In genomic region chr4:150176535-150176934, GRCm38 (mm10) we compare ENCODE assay signal across 9 mouse cellular contexts. TPM values are rescaled to one million over a fixed set of nuclear protein-coding genes. Genes with fewer than 3 reads are reported as not detected.
DNase-seq lines count a peak whose midpoint lies in the region; ATAC-seq lines count a peak whose summit lies in the region.
"Had no signal": no experiment of that assay in that cellular context is flagged by ENCODE, and none has a peak within 500 bp of the region (broad histone marks: within the 10 kb centered on the region; RNA-seq: fewer than 3 reads in every experiment).

No protein-coding gene starts in this region.

- WGBS in embryonic facial prominence, embryonic 14.5 days, result 10% methylated on average over 7 of the region's 7 CpGs
- 3% methylated on average over 7 of the region's 7 CpGs for WGBS in hindbrain, embryonic 11.5 days
- 9% methylated on average over 7 of the region's 7 CpGs for WGBS in limb, embryonic 12.5 days
- WGBS in midbrain, embryonic 16.5 days, result 7% methylated on average over 7 of the region's 7 CpGs

- no peak overlapping the region for H3K27ac ChIP-seq in embryonic facial prominence, embryonic 14.5 days (replicated peaks; ENCODE audit: low read depth, low read length)
- H3K27ac ChIP-seq in hindbrain, embryonic 11.5 days (ENCODE audit: low read depth, low read length), result no peak overlapping the region
- H3K27ac ChIP-seq in limb, embryonic 12.5 days, result no peak overlapping the region
- no peak overlapping the region for H3K27ac ChIP-seq in midbrain, embryonic 16.5 days (ENCODE audit: low read length)

- no peak overlapping the region for H3K4me3 ChIP-seq in embryonic facial prominence, embryonic 14.5 days (ENCODE audit: low read depth, low read length)
- H3K4me3 ChIP-seq in hindbrain, embryonic 11.5 days (ENCODE audit: low read depth, low read length), result no peak overlapping the region
- H3K4me3 ChIP-seq in limb, embryonic 12.5 days (replicated peaks), result no peak overlapping the region
- H3K4me3 ChIP-seq in midbrain, embryonic 16.5 days (ENCODE audit: low read depth, low read length), result no peak overlapping the region

- H3K27me3 ChIP-seq in embryonic facial prominence, embryonic 14.5 days (replicated peaks; ENCODE audit: control insufficient read depth, insufficient read depth, low read length), result no peaks in the 10 kb centered on the region
- H3K27me3 ChIP-seq in hindbrain, embryonic 11.5 days (ENCODE audit: control insufficient read depth, insufficient read depth, low read length), result no peaks in the 10 kb centered on the region
- no peaks in the 10 kb centered on the region for H3K27me3 ChIP-seq in limb, embryonic 12.5 days
- no peaks in the 10 kb centered on the region for H3K27me3 ChIP-seq in midbrain, embryonic 16.5 days (ENCODE audit: control insufficient read depth, insufficient read depth, low read depth, low read length)

- no peaks in the 10 kb centered on the region for H3K36me3 ChIP-seq in embryonic facial prominence, embryonic 14.5 days (ENCODE audit: control insufficient read depth, insufficient read depth, low read length)
- no peaks in the 10 kb centered on the region for H3K36me3 ChIP-seq in hindbrain, embryonic 11.5 days (ENCODE audit: control insufficient read depth, insufficient read depth, low read length)
- no peaks in the 10 kb centered on the region for H3K36me3 ChIP-seq in limb, embryonic 12.5 days
- H3K36me3 ChIP-seq in midbrain, embryonic 16.5 days (ENCODE audit: control insufficient read depth, insufficient read depth, low read length), result no peaks in the 10 kb centered on the region

- no peak overlapping the region for H3K9ac ChIP-seq in embryonic facial prominence, embryonic 14.5 days (ENCODE audit: low read depth, low read length)
- H3K9ac ChIP-seq in hindbrain, embryonic 11.5 days (ENCODE audit: low read depth, low read length), result no peak overlapping the region
- no peak overlapping the region for H3K9ac ChIP-seq in limb, embryonic 12.5 days (replicated peaks)
- H3K9ac ChIP-seq in midbrain, embryonic 16.5 days (ENCODE audit: low read depth, low read length), result no peak overlapping the region

- no peak for ATAC-seq in embryonic facial prominence, embryonic 14.5 days (ENCODE audit: low read depth)
- ATAC-seq in hindbrain, embryonic 11.5 days (ENCODE audit: low FRiP score), result no peak
- ATAC-seq in limb, embryonic 12.5 days (ENCODE audit: insufficient number of reproducible peaks, insufficient read depth, low FRiP score, low TSS enrichment, low read depth), result no peak
- no peak for ATAC-seq in midbrain, embryonic 16.5 days

- H3K4me2 ChIP-seq in embryonic facial prominence, embryonic 14.5 days (ENCODE audit: low read depth, low read length), result peak overlapping the region; percentile 45
- H3K4me2 ChIP-seq in hindbrain, embryonic 11.5 days (replicated peaks; ENCODE audit: low read depth, low read length), result no peak overlapping the region
- H3K4me2 ChIP-seq in limb, embryonic 12.5 days, result 0 out of 2 replicates have a peak overlapping the region, but pooled peaks have one; percentile 26
- peak overlapping the region; percentile 25; the same call in 1 of the 2 replicates for H3K4me2 ChIP-seq in midbrain, embryonic 16.5 days (ENCODE audit: low read length)

- H3K9me3 ChIP-seq in embryonic facial prominence, embryonic 14.5 days (ENCODE audit: control insufficient read depth, low read length), result no peaks in the 10 kb centered on the region
- H3K9me3 ChIP-seq in hindbrain, embryonic 11.5 days (ENCODE audit: control insufficient read depth, low read length), result no peaks in the 10 kb centered on the region
- 0 out of 2 replicates have a peak, but pooled peaks cover 3% of the 10 kb centered on the region for H3K9me3 ChIP-seq in limb, embryonic 12.5 days
- no peaks in the 10 kb centered on the region for H3K9me3 ChIP-seq in midbrain, embryonic 16.5 days (replicated peaks; ENCODE audit: control insufficient read depth, low read length, poor library complexity, severe bottlenecking)

- DNase-seq in right cerebral cortex, adult 18-20 months, result peak; percentile 9
- no peak for DNase-seq in right cerebral cortex, postnatal 36 days (ENCODE audit: low spot score in 2 of 2)
- DNase-seq in adrenal gland, postnatal 36 days, result peak; percentile 45 to 63
- peak; percentile 59 for DNase-seq in embryonic facial prominence, embryonic 14.5 days (ENCODE audit: low spot score)
- peak; percentile 81 for DNase-seq in hindbrain, embryonic 11.5 days (ENCODE audit: low spot score)
- DNase-seq in thymus, postnatal 14 days, result peak; percentile 38

- H3K4me1 ChIP-seq in embryonic facial prominence, embryonic 14.5 days (ENCODE audit: control insufficient read depth, insufficient read depth, low read length), result peaks cover 4% of the 10 kb centered on the region; the same call in 1 of the 2 replicates
- H3K4me1 ChIP-seq in hindbrain, embryonic 11.5 days (replicated peaks; ENCODE audit: control insufficient read depth, insufficient read depth, low read length), result no peaks in the 10 kb centered on the region
- H3K4me1 ChIP-seq in limb, embryonic 12.5 days (replicated peaks), result peaks cover 14% of the 10 kb centered on the region; the same call in 1 of the 2 replicates
- no peaks in the 10 kb centered on the region for H3K4me1 ChIP-seq in midbrain, embryonic 16.5 days (ENCODE audit: control insufficient read depth, insufficient read depth, low read length)

RNA-seq across cellular contexts. Expression of gene Car6, which starts 24.6 kb away (rescaled TPM):
- 1 to 10 TPM in 1 of 2 experiments, under 1 TPM in 1; 0.79 to 1.6 TPM for total RNA-seq in adrenal gland, postnatal 36 days (2021)
- polyA plus RNA-seq in embryonic facial prominence, embryonic 14.5 days (2014; fragmentation: Nextera tagmentation; extraction: Ambion mirVana), result not detected in 2 replicates
- 0.21 TPM in 1 of 2 replicates, not detected in the other for polyA plus RNA-seq in hindbrain, embryonic 11.5 days (2014; fragmentation: Nextera tagmentation; extraction: Ambion mirVana)
- 0.22 and 0.33 TPM in 2 replicates for polyA plus RNA-seq in limb, embryonic 12.5 days (2016; fragmentation: Nextera tagmentation; extraction: Ambion mirVana)
- polyA plus RNA-seq in midbrain, embryonic 16.5 days (2015; fragmentation: Nextera tagmentation; extraction: Ambion mirVana), result not detected in 2 replicates

RNA-seq across cellular contexts. Expression of gene Slc2a7, which starts 27.8 kb away (rescaled TPM):
- total RNA-seq in adrenal gland, postnatal 36 days (2021), result not detected
- polyA plus RNA-seq in embryonic facial prominence, embryonic 14.5 days (2014; fragmentation: Nextera tagmentation; extraction: Ambion mirVana), result not detected in 2 replicates
- not detected in 2 replicates for polyA plus RNA-seq in hindbrain, embryonic 11.5 days (2014; fragmentation: Nextera tagmentation; extraction: Ambion mirVana)
- polyA plus RNA-seq in limb, embryonic 12.5 days (2016; fragmentation: Nextera tagmentation; extraction: Ambion mirVana), result not detected in 2 replicates
- polyA plus RNA-seq in midbrain, embryonic 16.5 days (2015; fragmentation: Nextera tagmentation; extraction: Ambion mirVana), result not detected in 2 replicates
- total RNA-seq: gastrocnemius, postnatal 4 days had no signal

RNA-seq across cellular contexts. Expression of gene Slc2a5, which starts 57.5 kb away (rescaled TPM):
- 1 to 10 TPM; 3.7 to 8.5 TPM for total RNA-seq in adrenal gland, postnatal 36 days (2021)
- polyA plus RNA-seq in embryonic facial prominence, embryonic 14.5 days (2014; fragmentation: Nextera tagmentation; extraction: Ambion mirVana), result 3.2 and 3.5 TPM in 2 replicates
- polyA plus RNA-seq in hindbrain, embryonic 11.5 days (2014; fragmentation: Nextera tagmentation; extraction: Ambion mirVana), result 1.3 TPM in 2 replicates
- polyA plus RNA-seq in limb, embryonic 12.5 days (2016; fragmentation: Nextera tagmentation; extraction: Ambion mirVana), result 1.6 and 1.9 TPM in 2 replicates
- polyA plus RNA-seq in midbrain, embryonic 16.5 days (2015; fragmentation: Nextera tagmentation; extraction: Ambion mirVana), result 2.1 and 2.9 TPM in 2 replicates

RNA-seq across cellular contexts. Expression of gene Eno1, which starts 60.0 kb away (rescaled TPM):
- 100 to 1,000 TPM; 468 to 482 TPM for total RNA-seq in adrenal gland, postnatal 36 days (2021)
- 1,320 and 1,483 TPM in 2 replicates for polyA plus RNA-seq in embryonic facial prominence, embryonic 14.5 days (2014; fragmentation: Nextera tagmentation; extraction: Ambion mirVana)
- 1,515 and 1,668 TPM in 2 replicates for polyA plus RNA-seq in hindbrain, embryonic 11.5 days (2014; fragmentation: Nextera tagmentation; extraction: Ambion mirVana)
- polyA plus RNA-seq in limb, embryonic 12.5 days (2016; fragmentation: Nextera tagmentation; extraction: Ambion mirVana), result 1,793 and 1,872 TPM in 2 replicates
- 1,096 and 1,142 TPM in 2 replicates for polyA plus RNA-seq in midbrain, embryonic 16.5 days (2015; fragmentation: Nextera tagmentation; extraction: Ambion mirVana)

Comparison
In these comparisons a context has a peak if more than half of its experiments do, and no peak if none do; other contexts are left out.
1. DNase-seq: peak in right cerebral cortex, adult 18-20 months (single experiment), adrenal gland, postnatal 36 days (2 of 2), embryonic facial prominence, embryonic 14.5 days (single experiment), hindbrain, embryonic 11.5 days (single experiment) and thymus, postnatal 14 days (single experiment); none in right cerebral cortex, postnatal 36 days (0 of 2).